Mouse (Mus musculus) MEL (cell line): ENCODE results near the gene Plekhg5.

Source experiments
- CTCF ChIP-seq, 3 experiments: IDR thresholded peaks in 2 of 3; conservative IDR thresholded peaks in 1 of 3; 2 replicates each; pipeline ENCODE4 v1.5.1; 2011 to 2012; ENCODE audit warnings: low read length in 3 of 3, low read depth in 2 of 3, mild to moderate bottlenecking in 2 of 3, improper control_type of control experiment in 1 of 3, inconsistent platforms in 1 of 3, mixed read lengths in 1 of 3, moderate library complexity in 1 of 3; ENCODE audit not compliant: control insufficient read depth in 1 of 3, insufficient read depth in 1 of 3, poor library complexity in 1 of 3, severe bottlenecking in 1 of 3
- E2F4 ChIP-seq: IDR thresholded peaks from 2 replicates; pipeline ENCODE4 v1.6.1; 2011; ENCODE audit warnings: low read depth, low read length, improper control_type of control experiment, borderline replicate concordance
- EP300 ChIP-seq, 2 experiments: IDR thresholded peaks; 2 replicates each; pipeline ENCODE4 v1.6.1; 2011; ENCODE audit warnings: improper control_type of control experiment in 2 of 2, low read length in 2 of 2, low read depth in 1 of 2, mild to moderate bottlenecking in 1 of 2
- MAZ ChIP-seq: IDR thresholded peaks from 2 replicates; pipeline ENCODE4 v1.6.1; 2012; ENCODE audit warnings: low read depth, mild to moderate bottlenecking, inconsistent platforms, low read length, improper control_type of control experiment
- POLR2A ChIP-seq, 2 experiments: IDR thresholded peaks; 2 replicates each; pipeline ENCODE4 v1.6.1; 2011 to 2012; ENCODE audit warnings: low read length in 2 of 2, mild to moderate bottlenecking in 2 of 2, control low read depth in 1 of 2, improper control_type of control experiment in 1 of 2, low read depth in 1 of 2, moderate library complexity in 1 of 2; ENCODE audit not compliant: control insufficient read depth in 1 of 2, insufficient read depth in 1 of 2, poor library complexity in 1 of 2
- RCOR1 ChIP-seq: IDR thresholded peaks from 2 replicates; pipeline ENCODE4 v1.6.1; 2012; ENCODE audit warnings: low read depth, mild to moderate bottlenecking, inconsistent platforms, low read length, improper control_type of control experiment
- TAL1 ChIP-seq: IDR thresholded peaks from 2 replicates; pipeline ENCODE4 v1.6.1; 2012; ENCODE audit warnings: mild to moderate bottlenecking, inconsistent platforms, low read length, moderate library complexity, mixed read lengths

DNA sequence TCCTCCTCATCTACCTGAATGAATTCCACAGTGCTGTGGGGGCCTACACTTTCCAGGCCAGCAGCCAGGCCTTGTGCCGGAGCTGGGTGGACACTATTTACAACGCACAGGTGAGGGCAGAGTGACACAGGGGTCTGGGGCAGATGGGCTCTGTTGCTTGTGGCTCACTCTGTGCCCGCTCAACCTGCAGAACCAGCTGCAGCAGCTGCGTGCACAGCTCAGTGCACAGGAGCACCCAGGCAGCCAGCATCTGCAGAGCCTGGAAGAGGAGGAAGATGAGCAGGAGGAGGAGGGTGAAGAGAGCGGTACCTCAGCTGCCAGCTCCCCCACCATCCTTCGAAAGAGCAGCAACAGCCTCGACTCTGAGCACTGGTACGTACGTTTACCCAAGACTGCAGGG lies 40.0 kb downstream of the Plekhg5 start:
- TF ChIP-seq RCOR1, result no peak
- TF ChIP-seq POLR2A (IDR thresholded peaks at IDR 0.05; ENCODE audit: control insufficient read depth in 1 of 2, insufficient read depth in 1 of 2, low read depth in 1 of 2, low read length in 2 of 2, poor library complexity in 1 of 2), result no peak
- TF ChIP-seq MAZ, result no peak
- TF ChIP-seq TAL1, result no peak
- no peak for TF ChIP-seq CTCF (IDR thresholded peaks at IDR 0.05 in 2 of 3, conservative IDR thresholded peaks at IDR 0.05 in 1 of 3; ENCODE audit: control insufficient read depth in 1 of 3, insufficient read depth in 1 of 3, low read depth in 2 of 3, low read length in 3 of 3, poor library complexity in 1 of 3, severe bottlenecking in 1 of 3)
- no peak for TF ChIP-seq E2F4
- TF ChIP-seq EP300 (IDR thresholded peaks at IDR 0.05; ENCODE audit: low read depth in 1 of 2, low read length in 2 of 2), result no peak
